Mouse (Mus musculus) spleen, adult 12 weeks (tissue): Measurements from ENCODE around the gene Fam174b.

ENCODE experiments used
- DNase-seq: peaks from one replicate; pipeline ENCODE4 v3.0.0; 2022; ENCODE audit warnings: low spot score

Fam174b gene

GRCm38 (mm10) chr7:73813887-73814286, 73.8 kb downstream of the Fam174b start:
- DNase-seq, result no peak

- DNase-seq, result no peak
Observed at GRCm38 (mm10) chr7:73814454-73814853, 74.4 kb downstream of the Fam174b start.

GRCm38 (mm10) chr7:73816255-73816996, 76.3 kb downstream of the Fam174b start:
- no peak for DNase-seq

GRCm38 (mm10) chr7:73819366-73819765, 79.3 kb downstream of the Fam174b start:
- DNase-seq, result no peak
